Mouse (Mus musculus): ENCODE data around the gene Dusp16.

GRCm38 (mm10) chr6:134801483-134801882 is 9.1 kb upstream of the Dusp16 start:
- no peak for TF ChIP-seq GATA1 (IDR thresholded peaks at IDR 0.05; ENCODE audit: low read length)
- no peak for TF ChIP-seq TAL1 (IDR thresholded peaks at IDR 0.05; ENCODE audit: low read length)

All from erythroblast, embryonic 14.5 days (primary cell).